Mouse (Mus musculus) liver, embryonic 18 days (tissue): Measurements from ENCODE around the gene Oas1h. TPM values are rescaled to one million over a fixed set of nuclear protein-coding genes. Genes with fewer than 3 reads are reported as not detected.

Source experiments
- polyA plus RNA-seq: library from polyadenylated mRNA; depleted of rRNA; stranded (reverse); fragments of >200 nt; gene quantifications from 2 replicates; pipeline ENCODE4 v1.2.3, GENCODE M21; 2012; rRNA removed

Gene Oas1h
- polyA plus RNA-seq = not detected in 2 replicates

GRCm38 (mm10) chr5:120861121-120861520 is at the start of gene Oas1h:
Gene Oas1h (plus strand): TSS chr5:120861421.

GRCm38 (mm10) chr5:120811951-120812819 is 49.0 kb upstream of the Oas1h start, which contains the start of gene Oas1c:
Gene Oas1c (minus strand): TSS chr5:120812514.

GRCm38 (mm10) chr5:120847067-120847466 is 14.2 kb upstream of the Oas1h start, which contains the start of gene Oas1f:
Gene Oas1f (plus strand): TSS chr5:120847367.

GRCm38 (mm10) chr5:120887413-120887812 is 26.2 kb downstream of the Oas1h start, which contains the start of gene Oas1g:
Gene Oas1g (minus strand): TSS chr5:120887613.

GRCm38 (mm10) chr5:120906791-120907733 is 45.8 kb downstream of the Oas1h start, which contains the start of gene Oas1a:
Gene Oas1a (minus strand): TSS chr5:120907521.

GRCm38 (mm10) chr5:120914204-120914603 is 53.0 kb downstream of the Oas1h start, which contains the start of gene Oas1d:
Gene Oas1d (plus strand): TSS chr5:120914536.

Other genes with a start within 250 kb of the Oas1h start
- 6.0 and 6.9 TPM in 2 replicates for gene Rita1, start 248.8 kb upstream of the Oas1h start, polyA plus RNA-seq
- 13.7 and 14.9 TPM in 2 replicates for gene Ddx54, start 248.7 kb upstream of the Oas1h start, polyA plus RNA-seq
- gene Cfap73, start 227.2 kb upstream of the Oas1h start, polyA plus RNA-seq = not detected in 2 replicates
- gene Rasal1, start 212.6 kb upstream of the Oas1h start, polyA plus RNA-seq = 0.22 and 0.29 TPM in 2 replicates
- gene Dtx1, start 149.5 kb upstream of the Oas1h start, polyA plus RNA-seq = 0.13 and 0.15 TPM in 2 replicates
- gene Oas2, start 111.6 kb upstream of the Oas1h start, polyA plus RNA-seq = 10.7 and 11.6 TPM in 2 replicates
- gene Oas3, start 83.8 kb upstream of the Oas1h start, polyA plus RNA-seq = 3.6 and 6.9 TPM in 2 replicates
- gene Oas1e, start 65.9 kb upstream of the Oas1h start, polyA plus RNA-seq = 0.15 and 0.26 TPM in 2 replicates
- 0.87 and 1.0 TPM in 2 replicates for gene Oas1c, start 48.9 kb upstream of the Oas1h start, polyA plus RNA-seq
- not detected in 2 replicates for gene Oas1f, start 14.1 kb upstream of the Oas1h start, polyA plus RNA-seq
- gene Oas1g, start 26.2 kb downstream of the Oas1h start, polyA plus RNA-seq = 7.1 and 8.4 TPM in 2 replicates
- gene Oas1a, start 46.1 kb downstream of the Oas1h start, polyA plus RNA-seq = 10.3 and 16.8 TPM in 2 replicates
- not detected in 2 replicates for gene Oas1d, start 53.1 kb downstream of the Oas1h start, polyA plus RNA-seq
- gene Rph3a, start 148.7 kb downstream of the Oas1h start, polyA plus RNA-seq = 0.01 and 0.02 TPM in 2 replicates